Mouse (Mus musculus): ENCODE data around the gene Hoxd4.

The Hoxd4 gene

DNA sequence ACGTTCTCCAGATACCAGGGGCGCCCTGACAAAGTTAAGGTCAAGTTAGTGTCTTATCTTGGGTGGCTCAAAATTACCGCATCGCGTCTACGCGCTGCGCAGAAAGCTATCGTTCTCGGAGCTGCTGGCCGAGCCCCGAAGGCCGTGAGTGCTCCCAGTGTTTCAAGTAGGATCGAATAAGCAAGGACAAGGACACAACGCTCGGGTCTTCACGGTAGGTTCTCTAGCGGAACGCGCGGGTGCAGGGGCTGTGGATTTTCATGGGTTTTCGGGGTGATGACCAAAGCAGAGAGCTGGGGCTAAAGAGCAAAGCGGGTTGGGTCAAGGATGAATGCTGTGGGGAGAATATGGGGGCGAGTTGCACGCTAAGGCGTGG lies 32.1 kb upstream of the Hoxd4 start:
- 3% methylated on average over 26 of the region's 26 CpGs for WGBS

DNA sequence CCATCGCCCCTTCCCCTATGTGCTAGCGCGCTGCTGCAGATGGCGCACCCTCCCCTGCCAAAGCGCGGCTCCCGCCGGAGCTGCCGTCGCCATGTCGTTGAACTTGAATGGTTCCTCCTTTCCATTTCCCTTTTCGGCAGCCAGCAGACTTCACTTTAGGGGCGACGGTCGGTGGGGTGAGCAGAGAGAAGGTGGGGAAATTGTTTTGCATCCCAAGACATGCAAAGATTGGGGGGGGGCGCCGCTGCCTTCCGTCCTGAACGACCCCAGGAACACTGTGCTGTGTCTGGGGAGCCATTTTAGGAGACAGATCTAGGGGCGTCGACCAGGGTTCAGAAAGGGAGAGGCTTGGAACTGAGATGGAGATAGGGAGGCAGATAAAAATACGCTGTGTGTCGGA lies 31.7 kb upstream of the Hoxd4 start:
- WGBS, result 5% methylated on average over 23 of the region's 23 CpGs

DNA sequence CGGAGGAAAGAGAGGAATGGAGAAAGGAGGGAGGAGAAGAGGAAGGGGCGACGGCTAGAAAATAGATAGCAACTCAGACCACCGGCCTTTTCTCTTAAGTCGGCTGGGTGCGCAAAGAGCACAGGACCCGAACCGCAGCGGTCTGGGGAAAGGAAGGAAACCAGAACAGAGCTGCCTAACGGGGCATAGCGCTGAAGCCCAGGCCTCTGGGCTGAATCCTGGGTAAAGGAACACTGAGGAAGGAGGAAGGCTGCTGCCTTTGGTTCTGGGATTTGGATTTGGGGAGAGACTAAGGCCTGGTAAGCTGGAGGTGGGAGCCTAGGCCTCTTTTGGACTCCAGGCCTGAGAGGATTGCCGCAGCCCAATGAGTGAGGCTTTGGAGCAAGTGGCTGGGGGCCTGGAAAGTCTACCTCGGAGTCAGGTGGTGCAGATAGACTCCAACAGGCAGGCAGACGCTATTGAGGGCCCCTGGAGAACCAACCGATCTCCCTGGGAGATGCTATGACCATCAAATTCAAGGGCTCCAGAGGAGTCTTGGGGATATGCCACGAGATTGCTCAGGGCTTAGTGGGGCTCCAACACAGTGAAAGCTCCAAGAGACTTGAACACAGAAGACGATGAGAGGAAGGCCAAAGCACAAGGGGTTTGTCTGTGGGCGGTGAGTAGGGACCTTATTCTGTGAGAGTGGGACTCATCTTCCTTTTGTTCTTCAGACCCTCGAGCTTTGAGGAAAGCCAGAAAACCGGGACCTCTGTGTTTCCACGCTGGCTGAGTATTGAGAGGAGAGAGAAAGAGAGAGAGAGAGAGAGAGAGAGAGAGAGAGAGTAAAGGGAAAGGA lies 30.9 kb upstream of the Hoxd4 start:
- WGBS, result 5% methylated on average over 21 of the region's 21 CpGs

DNA sequence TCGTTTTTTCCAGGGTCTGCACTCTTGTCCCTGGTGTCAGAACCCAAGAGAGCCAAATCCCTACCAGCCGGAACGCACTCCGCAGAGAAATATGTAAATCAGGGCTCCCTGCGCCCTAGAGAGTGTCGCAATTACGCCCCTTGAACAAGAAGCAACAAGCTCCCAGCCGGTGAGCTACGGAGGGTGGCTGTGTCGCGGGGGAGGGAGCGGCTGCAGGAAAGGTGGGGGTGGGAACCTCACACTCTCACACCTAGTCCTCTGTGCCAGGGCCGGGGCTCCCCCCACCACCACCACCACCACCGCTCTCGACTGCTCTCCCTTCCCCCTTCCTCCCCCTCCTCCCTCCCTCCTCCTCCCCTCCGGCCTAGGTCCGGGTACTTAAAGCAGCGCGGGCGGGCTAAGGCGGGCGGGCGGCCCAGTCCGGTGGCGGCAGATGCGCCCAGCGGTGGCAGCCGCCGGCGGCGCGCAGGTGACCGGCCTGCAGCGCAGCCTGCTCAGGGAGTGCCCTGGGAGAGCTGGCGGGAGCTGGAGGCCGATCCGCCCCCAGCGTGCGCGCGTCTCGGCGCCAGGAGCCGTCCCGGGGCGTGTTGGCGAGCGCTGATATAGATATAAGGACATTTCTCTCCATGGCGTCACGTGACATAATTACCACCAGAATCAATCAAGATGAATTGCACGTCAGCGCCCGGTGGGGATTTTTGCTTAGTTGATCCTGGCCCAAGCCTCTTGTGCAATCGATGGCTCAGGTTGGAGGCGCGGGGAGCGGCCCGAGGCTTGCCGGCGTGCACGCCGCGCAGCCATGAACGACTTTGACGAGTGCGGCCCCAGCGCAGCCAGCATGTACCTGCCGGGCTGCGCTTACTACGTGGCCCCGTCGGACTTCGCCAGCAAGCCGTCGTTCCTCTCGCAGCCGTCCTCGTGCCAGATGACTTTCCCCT lies 29.9 kb upstream of the Hoxd4 start:
- 2% methylated on average over 76 of the region's 78 CpGs for WGBS

DNA sequence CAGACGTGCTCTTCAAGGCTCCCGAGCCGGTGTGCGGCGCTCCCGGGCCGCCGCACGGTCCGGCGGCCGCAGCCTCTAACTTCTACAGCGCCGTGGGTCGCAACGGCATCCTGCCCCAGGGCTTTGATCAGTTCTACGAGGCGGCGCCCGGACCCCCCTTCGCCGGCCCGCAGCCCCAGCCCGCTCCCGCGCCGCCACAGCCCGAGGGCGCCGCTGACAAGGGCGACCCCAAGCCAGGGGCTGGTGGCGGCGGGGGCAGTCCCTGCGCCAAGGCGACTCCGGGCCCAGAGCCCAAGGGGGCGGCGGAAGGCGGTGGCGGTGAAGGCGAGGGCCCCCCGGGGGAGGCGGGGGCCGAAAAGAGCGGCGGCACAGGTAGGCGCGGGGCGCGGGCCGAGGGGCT lies 28.9 kb upstream of the Hoxd4 start:
- 1% methylated on average over 50 of the region's 51 CpGs for WGBS

DNA sequence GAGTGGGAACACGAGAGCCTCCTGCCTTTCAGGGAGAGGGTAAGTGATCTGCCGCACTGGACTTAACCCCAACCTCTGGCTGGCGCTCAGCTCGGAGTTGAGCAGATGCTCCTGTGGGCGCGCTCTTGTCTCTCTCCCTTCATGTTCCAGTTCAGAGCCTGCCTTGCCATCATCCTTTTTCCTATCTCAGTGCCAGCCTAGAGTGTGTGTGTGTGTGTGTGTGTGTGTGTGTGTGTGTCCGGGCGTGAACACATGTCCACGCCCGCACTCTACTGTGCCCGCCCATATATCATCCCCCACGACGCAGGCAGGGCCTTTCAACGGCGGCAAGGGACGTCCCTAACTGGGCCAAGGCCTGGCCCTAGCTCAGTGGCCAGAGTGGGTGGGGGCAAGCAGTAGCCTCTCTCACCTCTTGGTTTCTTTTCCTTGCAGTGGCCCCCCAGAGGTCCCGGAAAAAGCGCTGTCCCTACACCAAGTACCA lies 28.2 kb upstream of the Hoxd4 start:
- WGBS, result 1% methylated on average over 18 of the region's 18 CpGs

DNA sequence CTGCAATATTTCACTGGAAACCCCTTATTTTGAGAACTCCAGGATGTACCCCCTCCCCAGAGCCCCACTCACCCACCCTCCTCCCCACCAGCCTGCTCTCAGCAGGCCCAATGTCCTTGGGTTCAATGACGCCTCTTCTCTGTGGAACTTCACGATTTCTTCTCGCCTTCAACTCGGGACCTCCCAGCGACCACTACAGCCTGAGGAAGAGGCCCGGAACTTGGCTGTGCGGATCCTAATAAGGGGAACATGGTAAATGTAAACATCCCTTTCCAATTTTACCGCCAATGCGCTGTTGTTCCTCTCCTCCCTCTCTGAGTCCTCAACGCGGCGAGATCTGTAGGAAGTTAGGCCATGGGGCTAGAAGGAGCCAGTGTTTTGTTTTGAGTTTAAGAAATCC lies 27.6 kb upstream of the Hoxd4 start:
- 2% methylated on average over 12 of the region's 12 CpGs for WGBS

DNA sequence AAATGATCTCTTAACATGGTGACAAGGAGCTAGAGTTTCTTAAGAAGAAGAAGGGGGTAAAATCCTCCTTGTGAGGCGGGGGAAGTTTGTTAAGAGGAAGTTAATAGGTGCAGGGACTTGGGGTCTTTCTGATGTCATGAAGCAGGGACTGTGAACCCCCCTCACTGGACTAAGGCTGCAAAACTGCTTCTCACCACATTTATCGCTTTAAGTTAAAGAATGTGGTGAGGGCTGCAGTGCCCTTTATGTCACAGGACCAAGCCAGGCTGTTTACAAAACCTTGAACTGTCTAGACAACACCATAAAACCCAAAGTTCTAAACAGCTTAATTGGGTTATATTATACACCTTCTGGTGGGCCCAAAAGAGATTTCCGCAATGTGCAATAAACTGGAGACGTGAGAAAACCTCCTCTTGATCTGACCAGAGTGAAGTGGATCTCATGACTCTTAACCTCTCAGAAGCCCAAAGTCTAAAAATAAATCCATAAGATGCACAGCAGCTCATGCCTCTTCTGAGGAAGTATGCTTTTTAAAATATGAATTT lies 26.6 kb upstream of the Hoxd4 start:
- WGBS, result 20% methylated on average over 4 of the region's 4 CpGs

DNA sequence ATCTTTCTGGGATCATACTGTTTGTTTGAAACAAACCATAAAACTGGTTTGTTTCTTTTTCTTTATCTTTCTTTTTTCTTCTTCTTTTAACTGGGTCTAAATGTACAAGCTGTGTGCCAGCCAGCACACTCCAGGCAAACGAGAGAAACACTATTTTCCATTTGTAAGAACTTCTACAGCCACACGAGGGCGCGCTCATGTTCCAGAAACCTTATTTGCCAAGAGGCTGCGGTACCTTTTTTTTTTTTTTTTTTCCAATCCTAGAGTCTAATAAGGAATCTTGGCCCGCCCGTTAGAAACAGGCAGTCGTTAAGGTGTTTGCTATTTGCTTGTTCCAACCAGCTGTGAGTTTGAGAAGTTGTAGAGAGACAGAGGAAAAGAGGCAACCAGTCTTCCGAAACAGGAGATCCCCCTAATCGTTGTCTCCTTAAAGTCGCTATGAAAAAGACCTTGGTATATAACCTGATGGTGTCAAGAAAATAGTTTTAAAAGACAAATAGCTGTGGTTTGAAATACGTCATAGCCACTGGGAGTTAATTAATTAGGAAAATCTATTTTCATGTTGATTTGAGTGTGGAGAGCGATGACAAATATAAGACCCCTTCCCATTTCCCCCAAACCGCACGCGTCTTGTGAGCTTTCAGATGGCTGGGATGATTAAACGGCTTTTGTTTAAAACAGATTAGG lies 25.3 kb upstream of the Hoxd4 start:
- WGBS, result 8% methylated on average over 17 of the region's 17 CpGs

DNA sequence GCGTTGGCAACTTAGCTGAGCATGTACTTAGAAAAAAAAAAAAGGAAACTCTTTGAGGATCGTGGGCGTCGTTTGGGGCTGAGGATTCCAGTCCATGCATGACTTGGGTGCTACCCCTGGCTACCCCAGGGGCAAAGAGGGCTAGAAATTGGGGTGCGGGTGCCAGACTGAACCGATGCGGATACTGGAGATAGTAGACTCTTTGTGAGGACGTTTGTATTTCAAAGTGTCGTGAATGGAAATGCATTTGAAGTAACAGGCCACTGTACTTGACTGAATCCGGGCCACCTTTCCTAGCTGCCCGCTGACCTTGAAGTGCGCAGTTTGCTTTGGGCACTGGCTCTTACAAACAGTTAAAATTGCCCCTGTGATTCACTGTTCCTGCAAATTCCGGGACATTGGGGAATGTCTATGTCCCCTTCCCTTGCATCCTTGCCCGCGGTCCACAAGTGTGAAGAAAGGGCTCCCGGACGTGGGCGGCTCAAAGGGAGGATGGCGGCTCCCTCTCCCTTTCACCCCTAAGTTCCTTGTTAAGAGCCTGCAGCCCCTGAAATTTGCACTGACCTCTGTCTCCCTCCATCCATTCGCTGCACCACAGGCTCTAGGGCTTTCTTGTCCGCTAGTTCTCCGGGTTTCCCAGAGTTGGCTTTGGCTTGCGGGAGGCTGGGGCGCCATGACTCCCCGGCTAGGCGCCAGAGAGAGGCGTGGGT lies 24.6 kb upstream of the Hoxd4 start:
- WGBS, result 1% methylated on average over 27 of the region's 27 CpGs

DNA sequence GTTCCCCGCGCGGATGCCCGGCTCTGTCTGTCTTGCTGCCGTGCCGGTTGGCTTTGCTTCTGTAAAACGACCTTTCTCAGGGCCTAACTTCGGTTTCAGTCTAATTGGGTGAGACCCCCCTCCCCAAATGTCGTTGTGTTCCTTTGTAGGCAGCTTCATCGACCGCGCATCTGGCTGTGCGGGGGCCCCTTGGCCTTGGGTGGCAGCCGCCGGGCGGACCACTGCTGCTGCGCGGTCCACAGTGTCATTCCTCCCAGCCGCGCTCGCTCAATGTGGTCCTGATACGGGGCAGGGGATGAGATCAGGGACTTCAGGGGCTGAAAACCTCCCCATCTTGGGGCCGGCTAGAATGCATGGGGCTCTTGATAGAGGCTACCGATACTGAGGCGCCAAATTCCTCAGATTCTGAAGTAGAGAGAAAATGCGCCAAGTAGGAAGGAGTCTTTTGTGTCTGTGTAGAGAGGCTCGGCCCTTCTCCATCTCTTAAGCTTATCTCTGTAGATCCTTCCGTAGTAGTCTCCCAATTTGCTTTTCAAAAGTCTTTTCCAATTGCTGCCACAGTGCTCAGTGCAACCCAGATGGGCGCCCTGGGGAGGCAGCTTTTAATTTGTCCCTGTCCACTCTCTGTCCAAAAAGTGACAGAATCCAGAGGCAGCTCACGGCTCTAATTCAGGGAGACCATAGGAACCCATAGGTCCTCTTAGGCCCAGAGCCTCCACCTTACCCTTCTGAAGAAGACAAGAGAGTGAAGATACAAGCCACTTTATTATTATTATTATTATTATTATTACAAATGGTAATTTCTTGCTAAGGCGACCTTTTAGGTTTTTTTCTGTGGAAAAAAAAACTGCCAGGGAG lies 23.8 kb upstream of the Hoxd4 start:
- WGBS, result 3% methylated on average over 31 of the region's 31 CpGs

DNA sequence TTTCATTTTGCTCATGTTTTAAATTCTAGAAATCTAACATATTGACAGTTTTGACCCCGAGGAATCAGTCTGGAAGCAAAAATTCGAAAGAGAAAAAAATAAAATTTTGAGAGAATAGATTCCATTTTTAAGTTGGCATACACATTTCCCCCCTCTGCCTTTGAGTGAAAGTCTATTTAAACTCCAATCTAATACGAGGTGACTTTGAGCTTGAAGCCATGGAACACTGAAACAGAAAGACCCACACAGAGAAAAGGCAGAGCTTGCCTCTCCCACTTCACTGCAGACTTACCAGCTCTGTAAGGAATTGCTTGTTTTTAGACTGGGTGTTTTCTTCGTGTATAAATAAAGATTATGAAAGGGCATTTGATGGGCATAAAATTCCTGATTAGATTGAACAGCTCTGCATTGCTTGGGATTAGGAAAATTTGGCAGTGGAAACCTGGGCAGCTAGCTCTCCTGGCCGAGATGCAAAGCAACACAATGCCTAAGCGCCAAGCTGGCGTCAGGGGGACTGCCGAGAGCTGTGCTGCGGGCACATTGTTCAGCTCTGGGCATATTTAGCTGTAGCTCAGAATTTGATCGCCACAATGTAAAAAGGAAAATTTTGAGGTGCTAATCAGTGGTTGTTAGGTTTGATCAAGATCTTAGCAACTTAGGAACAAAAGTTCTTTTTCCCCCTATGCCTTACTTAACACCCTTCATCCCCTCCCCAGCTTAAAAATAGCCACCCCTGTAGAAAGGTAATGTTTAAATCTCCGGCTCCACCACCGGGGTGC lies 22.7 kb upstream of the Hoxd4 start:
- 9% methylated on average over 12 of the region's 12 CpGs for WGBS

DNA sequence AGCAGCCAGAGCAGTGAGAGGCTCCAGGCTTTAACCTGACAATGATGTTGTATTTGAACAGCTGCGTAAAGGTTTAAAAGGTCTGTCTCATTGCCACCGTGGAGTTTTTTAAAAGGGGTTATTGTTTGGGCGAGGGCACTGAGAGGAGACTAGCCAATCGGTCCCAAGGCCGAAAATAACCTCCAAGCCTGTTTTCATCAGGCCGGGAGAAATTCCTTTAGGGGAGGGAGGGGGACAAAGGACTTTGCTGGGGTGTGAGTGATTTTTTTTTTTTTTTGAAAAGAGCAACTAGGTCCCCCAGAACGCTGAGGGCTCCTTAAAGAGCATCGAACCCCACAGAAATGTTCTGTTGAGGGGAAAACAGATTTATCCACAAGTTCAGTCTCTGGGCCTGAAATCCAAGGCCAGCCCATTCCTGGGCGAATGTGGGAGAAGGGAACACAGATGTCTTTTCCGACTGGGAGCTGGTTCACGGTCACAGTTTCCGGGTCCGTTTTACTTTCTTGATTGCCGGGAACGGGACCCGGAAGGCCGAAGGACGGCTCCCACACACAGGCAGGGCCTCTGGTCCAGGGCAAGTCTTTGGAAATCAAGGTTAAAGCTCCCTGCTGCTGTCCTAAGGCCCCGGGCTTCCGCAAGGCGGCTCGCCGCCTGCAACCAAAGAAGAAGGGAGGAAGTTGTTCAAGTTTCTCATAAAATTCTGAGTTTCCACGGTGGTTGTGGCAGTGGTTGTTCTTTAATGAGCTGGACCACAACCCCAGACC lies 22.0 kb upstream of the Hoxd4 start:
- 3% methylated on average over 24 of the region's 24 CpGs for WGBS

DNA sequence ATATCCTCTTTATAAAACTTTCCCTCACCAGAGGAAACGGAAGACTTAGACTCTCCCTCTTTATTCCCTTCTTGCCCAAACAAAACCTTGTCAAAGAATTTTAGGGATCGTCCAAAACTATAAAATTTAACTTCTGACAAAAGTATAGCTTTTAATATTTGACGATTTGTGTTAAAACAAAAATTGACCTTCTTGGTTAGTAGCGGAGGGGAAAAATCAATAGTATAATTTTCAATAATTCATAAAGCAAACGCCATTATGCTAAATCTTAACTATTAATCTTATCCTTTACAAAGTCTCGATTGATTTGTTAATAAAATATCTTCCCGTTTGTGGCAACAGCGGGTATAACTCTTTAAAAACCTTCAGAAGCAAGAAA lies 21.4 kb upstream of the Hoxd4 start:
- WGBS, result 15% methylated on average over 8 of the region's 8 CpGs

DNA sequence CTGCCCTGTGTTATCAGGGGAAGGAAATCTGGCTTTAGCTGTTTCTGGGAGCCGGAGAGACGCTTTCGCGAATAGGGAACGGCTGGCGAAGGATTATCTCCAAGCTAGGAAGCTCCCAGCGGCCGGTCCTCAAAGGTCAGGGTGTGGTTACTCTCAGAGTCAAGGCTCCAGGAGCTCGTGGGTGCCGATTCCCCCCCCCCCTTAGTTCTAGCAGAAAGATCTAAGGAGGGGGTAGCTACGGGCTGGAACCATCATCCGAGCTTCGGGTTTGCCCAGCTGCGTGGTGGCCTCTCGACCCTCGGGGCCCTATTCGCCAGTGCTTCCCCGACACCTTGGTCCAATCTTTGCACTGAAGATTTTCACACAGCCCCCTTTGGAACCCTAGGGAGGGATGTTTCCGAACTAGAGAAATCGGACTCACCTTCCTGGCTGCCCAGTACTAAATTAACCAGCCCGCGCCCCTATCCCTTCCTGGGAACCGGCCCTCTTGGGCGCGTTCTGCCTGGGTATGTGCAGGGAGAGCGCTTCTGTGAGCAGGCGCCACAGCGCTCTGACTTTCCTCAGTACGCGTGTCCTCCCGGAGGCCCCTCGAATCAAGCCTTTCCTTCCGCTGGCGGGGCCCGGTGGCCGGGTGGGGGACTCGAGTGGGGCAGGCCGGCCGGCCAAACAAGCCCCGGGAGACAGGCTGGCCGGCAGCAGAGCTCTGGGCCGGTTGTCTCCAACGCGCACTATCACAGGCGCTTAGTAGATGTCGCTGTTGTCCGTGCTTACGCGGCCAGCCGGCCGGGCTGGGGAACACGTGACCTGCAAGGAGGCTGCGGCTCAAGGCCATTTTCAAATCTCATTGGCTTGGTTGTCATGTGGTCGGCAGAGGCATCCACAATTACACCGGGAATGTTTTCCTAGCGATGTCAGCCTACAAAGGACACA lies 20.4 kb upstream of the Hoxd4 start, which contains the start of gene Hoxd10:
Gene Hoxd10, plus strand, starts transcription at position 903 of the 930 bp plus-strand sequence.
- 3% methylated on average over 56 of the region's 56 CpGs for WGBS

DNA sequence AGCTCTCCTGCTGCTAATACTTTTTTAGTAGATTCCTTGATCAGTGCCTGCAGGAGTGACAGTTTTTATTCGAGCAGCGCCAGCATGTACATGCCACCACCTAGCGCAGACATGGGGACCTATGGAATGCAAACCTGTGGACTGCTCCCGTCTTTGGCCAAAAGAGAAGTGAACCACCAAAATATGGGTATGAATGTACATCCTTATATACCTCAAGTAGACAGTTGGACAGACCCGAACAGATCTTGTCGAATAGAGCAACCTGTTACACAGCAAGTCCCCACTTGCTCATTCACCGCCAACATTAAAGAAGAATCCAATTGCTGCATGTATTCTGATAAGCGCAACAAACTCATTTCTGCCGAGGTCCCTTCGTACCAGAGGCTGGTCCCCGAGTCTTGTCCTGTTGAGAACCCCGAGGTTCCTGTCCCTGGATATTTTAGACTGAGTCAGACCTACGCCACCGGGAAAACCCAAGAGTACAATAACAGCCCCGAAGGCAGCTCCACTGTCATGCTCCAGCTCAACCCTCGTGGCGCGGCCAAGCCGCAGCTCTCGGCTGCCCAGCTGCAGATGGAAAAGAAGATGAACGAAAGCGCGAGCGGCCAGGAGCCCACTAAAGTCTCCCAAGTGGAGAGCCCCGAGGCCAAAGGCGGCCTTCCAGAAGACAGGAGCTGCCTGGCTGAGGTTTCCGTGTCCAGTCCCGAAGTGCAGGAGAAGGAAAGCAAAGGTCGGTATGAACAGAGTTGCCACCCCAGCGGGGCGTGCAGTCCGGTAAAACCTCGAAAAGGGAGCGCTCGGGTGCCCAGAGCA lies 19.5 kb upstream of the Hoxd4 start:
- WGBS, result 4% methylated on average over 35 of the region's 35 CpGs
